Mouse (Mus musculus) ES-CJ7 (cell line): Measurements from ENCODE around the gene Zbtb7b.

Source experiments
- DNase-seq: peaks from one replicate; pipeline ENCODE4 v3.0.0; 2011; ENCODE audit warnings: low read depth, low spot score

Zbtb7b gene

GRCm38 (mm10) chr3:89365486-89366414, 28.8 kb downstream of the Zbtb7b start:
- no peak for DNase-seq

GRCm38 (mm10) chr3:89365153-89365485, 29.5 kb downstream of the Zbtb7b start, which contains the start of gene Dcst1:
Dcst1 (minus strand) TSS chr3:89365253.
- DNase-seq: no peak

- no peak for DNase-seq
Observed at GRCm38 (mm10) chr3:89364631-89365030, 29.9 kb downstream of the Zbtb7b start.

GRCm38 (mm10) chr3:89361675-89362074, 32.9 kb downstream of the Zbtb7b start, which contains the start of gene Dcst2:
Dcst2 (plus strand) TSS chr3:89361975.
- DNase-seq: no peak

GRCm38 (mm10) chr3:89360237-89360636, 34.3 kb downstream of the Zbtb7b start:
- DNase-seq: no peak

GRCm38 (mm10) chr3:89359630-89360029, 34.9 kb downstream of the Zbtb7b start:
- no peak for DNase-seq

GRCm38 (mm10) chr3:89356029-89356428, 38.5 kb downstream of the Zbtb7b start:
- DNase-seq: no peak

- no peak for DNase-seq
Observed at GRCm38 (mm10) chr3:89355512-89355902, 39.1 kb downstream of the Zbtb7b start.

- DNase-seq: peak; percentile 76
Observed at GRCm38 (mm10) chr3:89354816-89355511, 39.6 kb downstream of the Zbtb7b start.

- DNase-seq: no peak
Observed at GRCm38 (mm10) chr3:89351271-89351670, 43.3 kb downstream of the Zbtb7b start.

- DNase-seq: peak; percentile 87
Observed at GRCm38 (mm10) chr3:89349869-89350501, 44.6 kb downstream of the Zbtb7b start, which contains the start of gene Adam15. Adam15 (minus strand) TSS chr3:89349996.

GRCm38 (mm10) chr3:89348911-89349868, 45.4 kb downstream of the Zbtb7b start:
- peak; percentile 63 for DNase-seq

- DNase-seq: no peak
Observed at GRCm38 (mm10) chr3:89347916-89348315, 46.7 kb downstream of the Zbtb7b start.

GRCm38 (mm10) chr3:89346815-89347540, 47.6 kb downstream of the Zbtb7b start:
- no peak for DNase-seq

GRCm38 (mm10) chr3:89343279-89343678, 51.3 kb downstream of the Zbtb7b start:
- no peak for DNase-seq

GRCm38 (mm10) chr3:89341794-89342193, 52.8 kb downstream of the Zbtb7b start:
- DNase-seq: no peak

GRCm38 (mm10) chr3:89340465-89340864, 54.1 kb downstream of the Zbtb7b start:
- peak; percentile 92 for DNase-seq

- DNase-seq: peak; percentile 89
Observed at GRCm38 (mm10) chr3:89339416-89339815, 55.2 kb downstream of the Zbtb7b start.

GRCm38 (mm10) chr3:89337721-89338578, 56.6 kb downstream of the Zbtb7b start, which contains the start of gene Efna4:
Efna4 (minus strand) TSS chr3:89338028.
- peak; percentile 88 for DNase-seq
